Mouse (Mus musculus) monocyte, adult 2 months (primary cell): ENCODE results near the gene Fitm1.

Experiments
- DNase-seq, 2 experiments: peaks; one replicate each; pipeline ENCODE4 v3.0.0; 2022; ENCODE audit warnings: low spot score in 2 of 2, low read depth in 1 of 2

Gene Fitm1

GRCm38 (mm10) chr14:55575302-55575701 is at the start of gene Fitm1:
TSS of gene Fitm1 (plus strand) at chr14:55575617.
- DNase-seq = no peak

- DNase-seq = no peak
Measured at GRCm38 (mm10) chr14:55526674-55527073, 48.7 kb upstream of the Fitm1 start.

- DNase-seq = no peak
Measured at GRCm38 (mm10) chr14:55527940-55528339, 47.5 kb upstream of the Fitm1 start.

DNA sequence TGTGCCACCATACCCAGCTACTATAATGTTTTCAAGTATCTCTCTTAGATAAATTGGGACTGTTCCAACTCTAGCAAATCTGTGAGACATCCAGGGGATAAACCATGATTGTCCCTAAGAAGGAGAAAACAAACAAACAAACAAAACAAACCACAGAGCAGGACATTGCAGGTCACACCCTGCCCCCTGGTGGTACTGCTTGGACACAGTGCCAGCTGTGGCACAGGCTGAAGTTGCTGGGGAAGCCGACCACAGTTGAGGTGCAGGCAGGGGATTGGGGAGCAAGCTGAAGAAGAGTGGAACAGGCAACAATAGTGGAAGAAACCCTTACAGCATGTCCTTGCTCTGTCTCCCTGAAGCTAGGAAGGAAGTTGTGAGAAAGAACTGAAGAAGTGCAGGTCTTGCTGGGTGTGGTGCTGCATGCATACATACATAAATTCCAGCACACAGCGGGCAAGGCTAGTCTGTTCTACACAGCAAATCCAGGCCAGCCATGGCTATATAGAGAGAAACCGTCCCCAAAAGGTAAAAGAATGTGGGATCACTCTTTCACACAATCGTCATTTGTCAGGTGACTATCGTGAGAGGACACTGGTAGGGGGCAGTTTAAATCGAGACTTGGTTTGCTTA is 39.2 kb upstream of the Fitm1 start:
- peak in 1 of 2 experiments; percentile 18 for DNase-seq

DNA sequence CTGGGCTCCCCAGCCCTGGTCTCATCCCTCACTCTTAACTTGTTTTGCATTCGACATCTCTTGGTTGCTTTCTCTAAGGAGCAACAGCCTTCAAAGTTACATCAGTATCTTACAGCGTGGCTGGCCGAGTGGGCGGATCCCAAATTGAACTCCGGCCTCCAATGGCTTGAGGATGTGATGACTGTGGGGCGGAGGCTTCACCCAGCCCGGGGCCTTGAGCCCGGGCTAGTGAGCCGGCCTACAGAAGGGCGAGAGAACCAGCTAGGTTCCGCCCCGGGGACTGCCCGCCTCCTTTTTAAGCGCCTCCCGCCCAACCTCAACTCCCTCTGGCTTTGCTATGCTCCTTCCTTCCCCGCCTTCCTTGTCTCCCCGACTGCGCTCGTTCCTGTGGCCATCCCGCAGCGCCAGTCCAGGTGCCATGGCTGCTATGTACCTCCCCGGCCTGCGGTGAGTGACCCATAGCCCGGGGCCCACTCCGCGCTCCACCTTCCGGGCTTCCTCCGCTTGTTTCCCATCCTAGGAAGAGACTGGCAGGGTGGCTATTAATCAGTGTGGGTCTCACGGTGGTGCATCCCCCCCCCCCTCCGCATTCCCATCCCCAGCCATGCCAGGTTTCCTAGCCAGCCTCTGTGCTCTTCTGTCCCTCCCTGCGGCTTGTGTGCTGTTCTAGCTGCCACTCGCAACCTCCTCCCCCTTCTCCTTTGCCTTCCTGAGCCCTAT is 35.2 kb upstream of the Fitm1 start, which contains the start of gene Pck2:
Gene Pck2, plus strand, starts transcription at position 200 of the 720 bp plus-strand sequence.
- DNase-seq = peak; percentile 77 to 81

DNA sequence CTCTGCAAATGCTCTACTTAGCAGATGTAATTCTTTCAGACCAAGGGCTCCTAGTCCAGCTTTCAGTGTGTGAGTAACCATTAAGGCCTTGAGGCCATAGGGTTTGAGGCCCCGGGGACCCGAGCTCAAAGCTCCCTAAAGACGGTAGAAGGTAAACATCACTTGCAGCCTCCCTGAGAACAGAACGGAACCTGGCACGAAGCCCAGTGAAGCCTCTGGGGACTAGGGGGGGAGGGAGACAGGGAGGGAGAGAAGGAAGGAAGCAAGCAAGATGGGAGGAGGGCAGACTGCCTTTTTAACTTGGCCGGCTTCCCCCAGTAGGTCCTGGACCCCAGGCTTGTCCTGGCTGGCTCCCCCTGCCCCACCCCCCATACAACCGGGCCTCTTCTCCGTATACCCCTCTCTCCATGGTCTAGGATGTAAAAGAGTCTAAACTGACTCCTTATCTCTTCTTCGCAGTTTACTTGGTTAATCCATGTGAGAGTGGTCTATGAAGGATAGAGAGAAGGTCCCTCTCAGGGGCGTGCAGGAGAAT is 34.6 kb upstream of the Fitm1 start:
- DNase-seq = peak in 1 of 2 experiments; percentile 6

- no peak for DNase-seq
Measured at GRCm38 (mm10) chr14:55542268-55542667, 33.1 kb upstream of the Fitm1 start.

- DNase-seq = no peak
Measured at GRCm38 (mm10) chr14:55544334-55544733, 31.1 kb upstream of the Fitm1 start.

GRCm38 (mm10) chr14:55550191-55550590 is 25.2 kb upstream of the Fitm1 start:
- DNase-seq = no peak

DNA sequence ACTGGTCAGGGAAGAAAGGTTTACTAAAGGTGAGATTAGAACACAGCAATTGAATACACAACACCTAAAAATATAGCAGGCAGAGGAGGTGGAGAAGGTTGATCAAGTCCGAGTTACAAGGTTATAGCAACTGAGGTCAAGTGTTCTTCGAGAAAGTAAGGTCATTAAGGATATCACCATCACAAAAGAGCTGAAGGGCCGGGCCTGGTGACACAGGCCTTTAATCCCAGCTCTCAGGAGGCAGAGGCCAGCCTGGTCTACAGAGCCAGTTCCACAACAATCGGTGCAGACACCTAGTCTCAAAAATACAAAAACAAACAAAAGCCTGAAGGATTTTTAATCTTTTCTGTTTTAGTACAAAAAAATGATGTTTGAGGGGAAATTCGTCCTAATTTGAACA is 24.1 kb upstream of the Fitm1 start:
- no peak for DNase-seq

DNA sequence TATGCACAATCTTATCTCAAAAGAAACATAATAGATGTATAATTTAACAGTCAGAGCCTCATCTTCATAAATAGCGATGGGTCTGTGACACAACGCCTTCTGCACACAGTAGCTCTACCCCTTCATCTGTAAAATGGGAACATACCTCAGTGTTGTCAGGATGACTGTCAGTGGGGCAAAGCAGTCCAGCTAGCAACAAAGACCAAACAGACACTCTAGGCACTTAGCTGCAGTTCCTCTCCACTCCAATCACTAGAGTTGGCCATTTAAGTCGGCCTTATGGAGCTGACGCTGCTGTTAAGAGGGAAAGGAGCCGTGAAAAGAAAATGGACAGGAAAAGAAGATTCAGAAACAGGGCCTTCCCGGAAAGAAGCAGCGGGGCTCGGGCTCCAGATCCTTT is 23.6 kb upstream of the Fitm1 start:
- no peak for DNase-seq

DNA sequence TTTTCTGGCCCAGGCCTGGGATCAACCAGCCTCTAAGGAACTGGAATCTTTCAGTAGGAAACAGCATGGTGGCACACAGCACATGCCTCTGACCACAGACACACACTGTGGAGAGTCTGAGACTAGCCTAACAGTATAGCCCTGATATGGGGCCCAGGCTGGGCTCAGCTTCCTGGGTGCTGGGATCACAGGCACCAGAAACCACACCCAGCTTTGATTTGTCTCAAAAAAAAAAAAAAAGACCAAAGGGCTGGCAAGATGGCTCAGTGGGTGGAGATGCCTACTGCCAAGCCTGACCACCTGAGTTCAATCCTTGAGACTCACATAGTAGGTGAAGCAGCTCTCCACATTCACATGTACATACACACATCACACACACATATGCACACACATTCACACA is 20.8 kb upstream of the Fitm1 start:
- DNase-seq = no peak

DNA sequence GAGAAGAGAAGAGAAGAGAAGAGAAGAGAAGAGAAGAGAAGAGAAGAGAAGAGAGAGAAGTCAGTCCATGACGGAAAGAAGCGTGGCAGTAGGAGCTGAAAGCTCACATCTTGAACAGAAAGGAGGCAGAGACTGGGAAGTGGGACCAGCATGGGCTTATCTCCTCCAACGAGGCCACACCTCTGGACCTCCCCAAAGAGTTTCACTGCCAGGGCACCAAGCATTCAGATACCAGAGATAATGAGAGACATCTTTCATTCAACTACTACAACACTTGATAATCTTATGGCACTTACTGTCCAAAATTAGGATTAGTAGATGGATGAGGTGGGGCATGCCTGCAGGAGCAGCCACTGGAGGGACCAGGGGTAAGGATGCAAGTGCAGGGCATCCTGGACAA is 19.6 kb upstream of the Fitm1 start:
- no peak for DNase-seq

GRCm38 (mm10) chr14:55557003-55557402 is 18.4 kb upstream of the Fitm1 start:
- DNase-seq = peak; percentile 68 to 78

- DNase-seq = no peak
Measured at GRCm38 (mm10) chr14:55557587-55557986, 17.8 kb upstream of the Fitm1 start.

- DNase-seq = no peak
Measured at GRCm38 (mm10) chr14:55558740-55559448, 16.5 kb upstream of the Fitm1 start.

DNA sequence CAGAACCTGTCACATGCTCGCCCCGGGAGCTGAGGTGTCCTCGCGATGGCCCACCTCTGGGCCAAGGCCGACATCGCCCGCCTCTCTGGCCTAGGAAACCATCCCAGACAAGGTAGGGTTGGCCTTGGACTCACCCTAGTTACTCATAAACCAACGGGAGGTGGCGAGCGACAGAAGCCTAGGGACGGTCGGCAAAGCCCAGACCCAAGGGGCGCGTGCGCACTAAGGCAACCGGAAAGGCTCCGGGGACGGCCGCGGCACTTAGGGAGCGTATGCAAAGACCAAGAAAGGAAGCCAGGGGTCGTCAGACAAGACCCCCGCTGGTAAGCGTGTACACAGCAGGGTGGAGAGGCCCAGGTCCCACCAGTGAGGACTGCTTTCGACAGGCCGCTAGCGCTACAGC is 15.6 kb upstream of the Fitm1 start, which contains the start of gene Dcaf11:
Gene Dcaf11, plus strand, starts transcription at position 208 of the 403 bp plus-strand sequence.
- DNase-seq = peak; percentile 77 to 84

- peak; percentile 98 for DNase-seq
Measured at GRCm38 (mm10) chr14:55560202-55561073, 15.0 kb upstream of the Fitm1 start, which contains the start of gene A730061H03Rik. TSS of gene A730061H03Rik (minus strand) at chr14:55560406.

GRCm38 (mm10) chr14:55561860-55562259 is 13.6 kb upstream of the Fitm1 start:
- no peak for DNase-seq

DNA sequence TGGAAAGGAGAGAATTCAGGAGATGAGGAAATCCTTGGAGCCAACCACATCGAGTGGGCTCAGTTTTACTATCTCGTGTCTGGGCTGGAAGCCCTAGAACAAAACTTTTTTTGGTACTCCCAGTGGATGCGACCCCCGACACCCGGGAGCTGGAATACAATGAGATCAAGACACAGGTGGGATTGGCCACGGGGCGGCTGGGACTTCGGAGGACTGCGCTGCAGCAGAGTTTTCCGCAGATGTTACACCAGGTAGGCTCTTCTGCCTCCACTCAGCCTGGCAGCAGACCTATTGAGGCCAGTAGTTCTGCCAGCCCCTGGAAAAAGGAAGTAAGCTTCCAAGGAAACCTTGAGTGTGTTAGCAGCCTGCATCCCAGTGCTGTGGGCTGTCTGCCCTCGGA is 12.2 kb upstream of the Fitm1 start:
- no peak for DNase-seq

GRCm38 (mm10) chr14:55565748-55566147 is 9.7 kb upstream of the Fitm1 start:
- DNase-seq = no peak
